Mouse (Mus musculus): ENCODE measurements at regions not wholly inside any gene's neighbourhood (a gene's known extent, or its start where the extent isn't known, plus 50 kb on each side); places are given as distances from the start of the nearest gene placed in this dataset.

GRCm38 (mm10) chr8:107642241-107642640 lies 54.0 kb upstream of the Psmd7 start:
- DNase-seq (ENCODE audit: low read depth, low spot score): no peak

GRCm38 (mm10) chr8:107647936-107648335 lies 59.7 kb upstream of the Psmd7 start:
- DNase-seq (ENCODE audit: low read depth, low spot score): no peak

DNA sequence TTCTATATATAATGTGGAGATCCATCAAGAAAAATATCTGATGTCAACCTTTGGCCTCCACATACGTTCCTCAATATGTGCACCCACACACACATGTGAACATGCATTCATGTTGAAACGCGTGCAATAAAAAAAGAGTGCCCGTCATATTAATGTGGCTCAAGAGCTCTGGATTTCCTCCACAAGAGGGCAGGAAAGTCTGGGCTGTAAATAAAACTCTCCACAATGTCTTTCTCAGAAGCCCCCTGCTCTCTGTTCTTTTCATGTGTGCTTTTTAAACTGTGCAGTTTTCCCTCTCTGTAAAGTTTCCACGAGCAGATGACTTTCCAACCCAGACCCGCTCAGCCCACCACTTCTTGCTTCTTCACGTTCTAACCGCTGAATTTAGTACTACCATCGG lies 62.0 kb upstream of the Psmd7 start:
- DNase-seq (ENCODE audit: low read depth, low spot score): no peak

- no peak for DNase-seq (ENCODE audit: low read depth, low spot score)
Observed at GRCm38 (mm10) chr8:107651424-107651823, 63.2 kb upstream of the Psmd7 start.

DNA sequence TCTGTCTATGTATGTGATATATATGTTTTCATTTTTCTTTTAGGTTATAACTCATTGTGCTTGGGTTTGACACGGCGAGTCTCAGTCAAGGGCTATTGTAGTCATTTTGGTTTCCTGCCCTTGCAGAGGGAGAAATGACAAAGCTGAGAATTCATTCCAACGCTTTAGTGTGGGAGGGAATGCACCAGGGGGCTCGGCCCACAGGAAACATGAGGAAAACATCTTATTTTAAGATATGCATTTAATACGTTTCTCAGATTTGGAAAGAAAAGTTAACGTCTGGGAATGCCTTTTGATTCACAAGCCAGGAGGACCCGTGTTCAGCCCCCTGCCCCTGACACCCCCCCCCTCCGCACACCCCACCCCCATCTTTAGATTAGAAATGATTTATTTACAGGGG lies 64.0 kb upstream of the Psmd7 start:
- DNase-seq (ENCODE audit: low read depth, low spot score): peak; percentile 33

DNA sequence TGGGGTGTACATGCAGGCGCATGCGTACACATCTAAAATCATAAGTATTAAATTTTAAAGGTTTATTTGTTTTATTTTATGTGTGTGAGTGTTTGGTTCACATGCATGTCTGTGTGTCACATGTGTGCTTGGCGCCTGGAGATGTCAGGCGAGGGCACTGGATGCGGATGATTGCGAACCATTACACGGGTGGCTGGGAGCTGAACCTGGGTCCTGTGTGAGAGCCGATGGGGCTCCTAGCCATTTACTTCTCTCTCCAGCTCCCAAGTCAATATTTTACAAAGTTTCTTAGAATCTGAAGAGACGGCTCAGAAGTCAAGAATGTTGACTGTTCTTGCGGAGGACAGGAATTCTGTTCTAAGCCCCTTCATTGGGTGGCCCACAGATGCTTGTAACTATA lies 65.4 kb upstream of the Psmd7 start:
- DNase-seq (ENCODE audit: low read depth, low spot score): no peak

DNA sequence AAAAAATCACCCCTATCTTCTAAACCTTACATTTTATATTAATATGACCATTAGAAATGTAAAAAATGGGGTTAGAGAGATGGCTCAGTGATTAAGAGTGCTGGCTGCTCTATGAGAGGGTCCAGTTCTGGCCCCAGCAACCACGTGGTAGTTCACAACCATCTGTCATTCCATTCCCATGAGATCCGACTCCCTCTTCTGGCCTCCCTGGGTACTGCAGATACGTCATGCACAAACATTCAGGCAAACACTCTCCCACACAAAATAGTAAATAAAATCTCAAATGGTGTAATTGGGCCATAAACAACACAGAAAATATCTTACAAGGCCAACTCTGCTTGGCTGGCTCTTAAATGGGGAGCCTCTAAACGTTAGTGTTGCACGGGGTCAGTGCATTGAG lies 68.4 kb upstream of the Psmd7 start:
- no peak for DNase-seq (ENCODE audit: low read depth, low spot score)

DNA sequence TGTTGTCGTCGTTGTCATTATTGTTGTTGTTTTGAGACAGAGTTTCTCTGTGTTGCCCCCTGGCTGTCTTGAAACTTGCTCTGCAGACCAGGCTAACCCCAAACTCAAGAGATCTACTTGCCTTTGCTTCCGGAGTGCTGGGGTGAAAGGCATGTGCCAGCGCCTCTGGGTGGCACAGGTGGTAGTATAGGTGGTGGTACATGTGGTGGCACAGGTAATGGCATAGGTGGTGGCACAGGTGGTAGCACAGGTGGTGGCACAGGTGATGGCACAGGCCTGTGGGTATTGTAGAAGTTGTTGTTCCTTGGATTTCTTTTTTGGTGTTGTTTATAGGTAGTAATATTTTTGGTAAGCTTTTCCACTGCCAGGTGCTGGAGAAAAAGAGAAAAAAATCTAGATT lies 69.5 kb upstream of the Psmd7 start:
- DNase-seq (ENCODE audit: low read depth, low spot score): no peak

GRCm38 (mm10) chr8:107658386-107658785 lies 70.1 kb upstream of the Psmd7 start:
- DNase-seq (ENCODE audit: low read depth, low spot score): no peak

DNA sequence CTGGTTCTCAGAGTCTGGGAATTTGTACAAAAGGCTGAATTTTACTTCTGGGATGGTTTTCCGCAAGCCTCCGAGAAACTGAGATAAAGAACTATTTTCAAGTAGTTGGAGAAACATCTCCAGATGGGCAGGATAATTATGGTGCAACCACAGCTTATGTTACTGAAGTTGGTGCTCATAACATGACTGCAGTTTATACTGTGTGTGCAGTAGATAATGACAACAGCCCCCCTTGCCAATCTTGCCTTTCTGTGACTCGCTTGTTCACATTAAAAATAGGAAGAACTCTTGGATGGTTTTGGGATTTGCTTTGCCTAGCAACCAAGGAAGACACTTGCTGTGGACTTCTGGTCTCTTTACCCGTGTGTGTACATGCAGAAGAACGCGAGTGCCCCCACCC lies 72.4 kb upstream of the Psmd7 start:
- no peak for DNase-seq (ENCODE audit: low read depth, low spot score)

DNA sequence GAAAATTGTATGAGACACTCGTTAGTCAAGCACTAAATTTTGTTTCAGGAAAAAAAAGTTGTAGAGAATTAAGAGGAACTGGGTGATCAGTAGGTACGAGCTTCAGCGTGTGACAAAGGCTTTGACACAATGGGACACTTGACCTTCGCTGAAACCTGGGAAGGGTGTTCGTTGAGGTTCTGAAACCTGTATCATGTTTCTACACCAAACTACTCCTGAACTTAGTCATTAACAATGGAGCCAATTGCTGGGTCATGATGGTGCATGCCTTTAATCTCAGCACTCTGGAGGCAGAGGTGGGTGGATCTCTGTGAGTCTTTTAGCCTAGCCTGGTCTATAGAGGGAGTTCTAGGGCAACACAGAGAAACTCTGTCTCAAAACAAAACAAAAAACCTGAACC lies 81.3 kb upstream of the Psmd7 start:
- DNase-seq (ENCODE audit: low read depth, low spot score): no peak

- no peak for DNase-seq (ENCODE audit: low read depth, low spot score)
Observed at GRCm38 (mm10) chr8:107671471-107671870, 83.2 kb upstream of the Psmd7 start.

- DNase-seq (ENCODE audit: low read depth, low spot score): no peak
Observed at GRCm38 (mm10) chr8:107672691-107673090, 84.4 kb upstream of the Psmd7 start.

DNA sequence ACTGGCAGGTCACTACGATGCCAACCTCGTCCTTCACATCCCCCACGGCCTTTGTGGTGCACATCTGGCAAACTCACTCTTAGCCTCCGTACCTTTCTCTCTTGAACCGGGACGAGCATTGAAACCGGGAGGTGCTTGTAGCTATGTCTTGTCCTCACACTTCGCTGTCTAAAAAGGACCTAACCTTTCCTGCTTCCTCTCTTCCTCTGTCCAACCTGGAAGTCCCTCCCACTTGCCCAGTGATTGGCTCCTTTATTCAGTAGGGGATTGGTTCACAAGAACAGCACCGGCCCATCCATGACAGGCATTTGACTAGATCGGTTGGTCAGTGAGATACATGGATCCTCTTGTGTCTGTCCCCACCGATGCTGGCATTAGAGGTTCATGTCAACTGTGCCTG lies 93.8 kb upstream of the Psmd7 start:
- no peak for DNase-seq (ENCODE audit: low read depth, low spot score)

- peak; percentile 82 for DNase-seq (ENCODE audit: low read depth, low spot score)
Observed at GRCm38 (mm10) chr8:107684721-107685691, 96.7 kb upstream of the Psmd7 start.

DNA sequence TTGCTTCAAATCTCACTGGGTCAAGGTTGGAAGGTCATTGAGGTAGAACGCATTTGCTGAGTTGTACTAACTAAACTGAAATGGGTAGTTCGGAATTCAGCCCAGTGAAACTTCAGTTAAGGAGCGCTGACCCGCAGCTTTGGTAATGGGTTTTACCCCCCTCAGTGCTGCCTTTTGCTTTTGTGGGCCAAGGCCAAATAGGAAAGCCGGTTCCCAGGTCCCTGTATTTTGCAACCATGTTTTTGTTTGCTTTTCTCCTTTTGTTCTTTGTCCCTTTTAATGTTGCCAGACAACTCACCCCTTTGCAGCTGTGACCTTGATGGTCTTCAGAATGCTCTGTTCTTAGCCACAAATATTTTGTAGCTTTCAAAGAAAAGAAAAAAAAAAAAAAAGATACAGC lies 98.7 kb upstream of the Psmd7 start:
- DNase-seq (ENCODE audit: low read depth, low spot score): no peak

GRCm38 (mm10) chr8:107687529-107687928 lies 99.3 kb upstream of the Psmd7 start:
- no peak for DNase-seq (ENCODE audit: low read depth, low spot score)

DNA sequence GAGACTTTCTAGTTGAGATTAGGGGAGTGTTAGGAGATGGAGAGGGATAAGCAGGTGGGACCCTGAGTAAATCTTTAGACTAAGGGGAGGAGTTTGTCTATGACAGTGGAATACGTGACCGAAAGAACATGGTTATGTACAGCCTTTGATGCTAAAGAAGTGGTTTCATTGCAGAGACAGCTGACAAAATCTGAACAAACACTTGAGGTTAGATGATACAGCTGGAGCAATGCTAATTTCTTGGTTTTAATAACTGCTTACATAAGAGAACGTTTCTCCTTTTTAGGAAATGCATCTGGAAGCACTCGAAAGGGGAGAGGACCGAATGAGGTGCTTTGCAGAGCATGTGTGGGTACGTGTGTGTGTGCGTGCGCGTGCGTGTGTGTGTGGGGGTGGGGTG lies 100.8 kb upstream of the Psmd7 start:
- no peak for DNase-seq (ENCODE audit: low read depth, low spot score)

GRCm38 (mm10) chr8:107691251-107691650 lies 103.0 kb upstream of the Psmd7 start:
- no peak for DNase-seq (ENCODE audit: low read depth, low spot score)

DNA sequence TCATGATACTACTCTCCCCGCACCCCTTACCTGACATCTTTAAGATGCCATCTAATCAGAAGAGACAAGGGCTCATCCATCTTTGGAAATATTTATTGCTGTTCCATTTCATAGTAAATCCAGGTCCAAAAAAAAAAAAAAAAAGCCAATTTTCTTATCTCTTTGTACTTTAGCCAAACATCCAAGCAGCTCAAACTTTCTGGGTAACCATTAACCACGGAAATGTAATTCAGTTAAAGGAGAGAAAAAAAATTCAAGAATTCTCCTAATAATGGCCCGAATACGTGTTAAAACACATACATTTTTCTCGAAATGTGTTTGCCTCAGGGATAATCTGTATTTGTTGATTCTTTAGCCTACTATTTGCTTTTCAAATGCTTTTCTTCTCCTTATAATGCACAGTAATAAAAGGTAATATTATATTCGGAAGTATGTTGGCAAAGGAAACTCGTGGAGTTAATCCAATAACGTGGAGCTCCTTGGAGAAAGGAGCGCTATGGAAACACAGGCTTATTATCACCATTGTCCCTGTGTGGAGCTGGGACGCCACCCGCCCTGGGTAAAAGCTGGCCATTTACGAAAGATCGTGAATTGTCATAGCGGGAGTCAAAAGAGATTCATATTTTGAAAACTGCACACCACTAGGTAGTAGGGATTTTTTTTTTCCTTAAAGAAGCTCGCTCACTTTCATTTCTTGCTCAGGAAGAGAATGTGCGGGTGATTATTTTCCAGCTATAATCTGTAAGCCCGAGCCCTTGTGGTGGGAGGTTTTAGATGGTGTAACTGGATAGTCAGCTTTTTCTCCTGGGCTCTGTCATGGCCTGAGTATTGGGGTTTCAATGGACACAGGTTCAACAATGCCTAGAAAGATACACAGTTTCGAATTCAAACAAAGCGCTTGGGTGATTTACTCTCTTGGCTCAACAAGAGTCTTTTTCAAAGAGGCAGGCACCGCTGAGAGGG lies 108.4 kb upstream of the Psmd7 start:
- DNase-seq (ENCODE audit: low read depth, low spot score): no peak

DNA sequence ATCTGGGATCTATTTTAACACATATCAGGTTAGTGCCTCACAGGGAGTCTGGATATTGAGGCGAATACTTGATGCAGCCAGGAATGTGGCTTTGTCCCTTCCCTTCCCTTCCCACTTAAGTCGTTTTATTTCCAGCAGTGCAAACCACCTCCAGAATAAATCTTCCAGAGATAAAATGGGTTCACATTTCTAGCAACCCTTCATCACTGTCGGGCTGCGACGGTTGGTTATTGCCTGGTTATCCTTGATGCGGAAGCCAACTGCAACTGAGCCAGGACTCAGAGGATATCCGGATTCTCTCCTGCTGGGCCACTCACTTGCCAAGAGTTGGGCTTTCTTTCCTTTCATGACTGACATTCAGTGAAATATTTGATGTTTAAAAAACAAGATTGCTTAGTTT lies 111.0 kb upstream of the Psmd7 start:
- DNase-seq (ENCODE audit: low read depth, low spot score): no peak

DNA sequence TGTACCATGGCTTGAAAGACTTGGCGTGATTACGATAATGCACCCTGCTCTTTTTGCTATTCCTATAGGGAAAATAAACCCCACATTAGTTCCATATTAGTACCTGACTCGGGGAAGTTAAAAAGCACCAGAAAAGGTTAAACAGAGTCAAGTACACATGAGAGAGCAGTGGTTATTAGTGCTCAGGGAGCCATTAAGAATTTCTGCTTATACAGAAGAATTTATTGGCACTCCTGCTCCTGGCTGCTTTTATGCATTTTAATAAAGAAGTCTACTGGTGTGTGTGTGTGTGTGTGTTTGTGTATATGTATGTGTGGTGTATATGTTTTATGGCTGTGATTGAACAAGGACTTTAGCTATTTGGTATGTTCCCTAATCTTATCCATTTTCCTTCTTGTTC lies 111.5 kb upstream of the Psmd7 start:
- no peak for DNase-seq (ENCODE audit: low read depth, low spot score)
